Mouse (Mus musculus) effector memory CD4-positive, alpha-beta T cell, adult 7 months (primary cell): Measurements from ENCODE around the gene Tmem233. TPM values are rescaled to one million over a fixed set of nuclear protein-coding genes. Genes with fewer than 3 reads are reported as not detected.

Experiments used
- polyA plus RNA-seq: library from polyadenylated mRNA; unstranded; fragments of 100-300 nt; shearing (Covaris generic); gene quantifications from one replicate; pipeline ENCODE4 v1.2.1, GENCODE M21; 2017

Gene Tmem233
- not detected for polyA plus RNA-seq

DNA sequence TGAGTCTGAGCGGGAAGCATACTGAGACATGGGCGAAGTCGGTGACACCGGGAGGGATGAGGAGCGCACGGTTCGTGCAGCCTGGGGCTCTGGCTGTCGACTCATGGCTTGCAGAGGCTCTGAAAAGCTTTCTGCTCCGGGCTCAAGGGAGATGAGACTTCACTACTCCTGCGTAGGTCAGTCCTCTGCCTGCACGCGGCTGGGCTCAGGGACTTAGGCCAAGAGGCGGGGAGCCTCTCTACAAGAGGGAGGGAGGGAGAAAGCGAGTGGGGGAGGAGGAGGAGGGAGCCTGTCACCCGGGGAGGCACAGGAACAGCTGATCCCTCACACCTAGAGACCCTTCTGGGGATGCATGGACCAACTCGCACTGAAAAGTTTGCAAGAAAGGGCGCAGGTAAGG, at the start of gene Tmem233:
Gene Tmem233, minus strand, starts transcription at position 164 of the 400 bp plus-strand sequence.

DNA sequence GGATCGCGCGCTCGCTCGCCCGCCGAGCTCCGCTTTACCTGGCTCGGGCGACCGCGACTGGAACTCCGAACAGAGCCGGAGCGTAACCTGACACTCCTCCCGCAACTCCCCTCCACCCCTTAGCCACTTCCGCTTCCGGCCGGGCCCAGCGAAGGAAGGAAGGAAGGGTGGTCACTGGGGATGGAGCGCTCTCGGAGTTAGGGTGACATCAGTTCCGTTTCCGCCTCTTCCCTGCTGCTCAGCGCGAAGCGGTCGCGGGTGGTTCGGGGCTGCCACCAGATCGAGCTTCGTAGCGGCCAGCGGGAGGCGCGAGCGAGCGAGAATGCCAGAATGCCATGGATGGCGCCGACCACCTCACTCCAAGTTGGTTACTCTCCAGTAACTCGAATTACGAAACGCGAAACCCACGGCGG, 58.7 kb downstream of the Tmem233 start, which contains the start of gene Prkab1:
Gene Prkab1, minus strand, starts transcription at position 182 of the 413 bp plus-strand sequence.

Other genes with a start within 250 kb of the Tmem233 start
- gene Cit, start 238.0 kb downstream of the Tmem233 start, polyA plus RNA-seq = 4.7 TPM
- 53.1 TPM for gene Prkab1, start 58.7 kb downstream of the Tmem233 start, polyA plus RNA-seq
- gene Ccdc60, start 205.7 kb upstream of the Tmem233 start, polyA plus RNA-seq = not detected